Mouse (Mus musculus) intestine, embryonic 16.5 days (tissue): ENCODE measurements around the gene Efemp2. TPM values are rescaled to one million over a fixed set of nuclear protein-coding genes. Genes with fewer than 3 reads are reported as not detected.

Experiments
- ATAC-seq: fragments of 200-750 bp; cut with Nextera tagmentation; 2 replicates; pipeline ENCODE4 v1.8.0; 2017; ENCODE audit warnings: moderate TSS enrichment, moderate library complexity
- H3K27ac ChIP-seq: fragments of 300-500 bp; sonication (generic); 2 replicates; pipeline ENCODE4 v1.5.1; 2014; ENCODE audit warnings: mild to moderate bottlenecking, low read length
- H3K27me3 ChIP-seq: fragments of 300-500 bp; sonication (generic); replicated peaks from 2 replicates; pipeline ENCODE4 v1.6.1; 2014; ENCODE audit warnings: low read length, control low read depth, mixed read lengths; ENCODE audit not compliant: control insufficient read depth, insufficient read depth
- H3K36me3 ChIP-seq: fragments of 300-500 bp; sonication (generic); 2 replicates; pipeline ENCODE4 v1.6.1; 2014; ENCODE audit warnings: low read length, control low read depth; ENCODE audit not compliant: control insufficient read depth, insufficient read depth
- H3K4me1 ChIP-seq: fragments of 300-500 bp; sonication (generic); 2 replicates; pipeline ENCODE4 v1.6.1; 2014; ENCODE audit warnings: low read length, control low read depth, mixed read lengths; ENCODE audit not compliant: control insufficient read depth, insufficient read depth
- H3K4me2 ChIP-seq: fragments of 300-500 bp; sonication (generic); 2 replicates; pipeline ENCODE4 v1.6.1; 2014; ENCODE audit warnings: low read depth, low read length, control low read depth
- H3K4me3 ChIP-seq: fragments of 300-500 bp; sonication (generic); 2 replicates; pipeline ENCODE4 v1.5.1; 2014; ENCODE audit warnings: mild to moderate bottlenecking, low read length
- H3K9ac ChIP-seq: fragments of 300-500 bp; sonication (generic); 2 replicates; pipeline ENCODE4 v1.6.1; 2014; ENCODE audit warnings: low read depth, low read length
- H3K9me3 ChIP-seq: fragments of 300-500 bp; sonication (generic); 2 replicates; pipeline ENCODE4 v1.6.1; 2016; ENCODE audit warnings: low read length, control low read depth; ENCODE audit not compliant: control insufficient read depth
- WGBS: fragments of 180-500 bp; shearing (Covaris S2); extraction: QIAGEN DNeasy Blood & Tissue Kit; methylation state at CpG from one replicate; pipeline ENCODE4 v1.1.7; 2014; 5-methylcytosine and 5-hydroxymethylcytosine counted together
- polyA plus RNA-seq: library from polyadenylated mRNA; unstranded; fragments of >200 nt; fragmentation: Nextera tagmentation; extraction: Ambion mirVana; gene quantifications from 2 replicates; pipeline ENCODE4 v1.2.1, GENCODE M21; 2015

Gene Efemp2
- polyA plus RNA-seq, 1 experiment from 2014 or later, result 112 TPM

- Histone ChIP-seq H3K9me3 (no peaks in the 10 kb centered on the region), H3K4me1 (no peaks in the 10 kb centered on the region; the same call in 1 of the 2 replicates), H3K9ac (no peak overlapping the region), H3K27me3 (no peaks in the 10 kb centered on the region), H3K4me2 (no peak overlapping the region), H3K27ac (no peak overlapping the region), H3K36me3 (no peaks in the 10 kb centered on the region), H3K4me3 (no peak overlapping the region)
- ATAC-seq, result no peak
- WGBS, result 69% methylated on average over 5 of the region's 5 CpGs
Observed at GRCm38 (mm10) chr19:5525204-5525603, 51.5 kb downstream of the Efemp2 start.

- peak; percentile 99 for ATAC-seq
- H3K4me1 ChIP-seq, result no peaks in the 10 kb centered on the region; the same call in 1 of the 2 replicates
- H3K27me3 ChIP-seq, result no peaks in the 10 kb centered on the region
- no peaks in the 10 kb centered on the region for H3K9me3 ChIP-seq
- no peaks in the 10 kb centered on the region for H3K36me3 ChIP-seq
- H3K4me3 ChIP-seq, result peak overlapping the region; percentile 38
- 12% methylated on average over 20 of the region's 20 CpGs for WGBS
- H3K27ac ChIP-seq, result peak overlapping the region; percentile 96
- peak overlapping the region; percentile 58 for H3K9ac ChIP-seq
- H3K4me2 ChIP-seq, result peak overlapping the region; percentile 63
Observed at GRCm38 (mm10) chr19:5529325-5530137, 55.8 kb downstream of the Efemp2 start.

GRCm38 (mm10) chr19:5530138-5530524 lies 56.4 kb downstream of the Efemp2 start:
- H3K4me1 ChIP-seq, result no peaks in the 10 kb centered on the region; the same call in 1 of the 2 replicates
- 38% methylated on average over 7 of the region's 7 CpGs for WGBS
- H3K4me2 ChIP-seq, result peak overlapping the region; percentile 63; the same call in 1 of the 2 replicates
- peak overlapping the region; percentile 27; the same call in 1 of the 2 replicates for H3K9ac ChIP-seq
- ATAC-seq, result no peak; the same call in 1 of the 2 replicates
- no peaks in the 10 kb centered on the region for H3K36me3 ChIP-seq
- H3K27ac ChIP-seq, result peak overlapping the region; percentile 96
- peak overlapping the region; percentile 38 for H3K4me3 ChIP-seq
- no peaks in the 10 kb centered on the region for H3K9me3 ChIP-seq
- H3K27me3 ChIP-seq, result no peaks in the 10 kb centered on the region

Other genes starting within 250 kb of the Efemp2 start
- 11.4 and 13.8 TPM in 2 replicates for gene Pacs1, start 200.8 kb upstream of the Efemp2 start, polyA plus RNA-seq
- gene Sf3b2, start 178.5 kb upstream of the Efemp2 start, polyA plus RNA-seq, result 265 and 280 TPM in 2 replicates
- gene Gal3st3, start 175.6 kb upstream of the Efemp2 start, polyA plus RNA-seq, result 1.5 and 1.9 TPM in 2 replicates
- not detected in 2 replicates for gene Catsper1, start 138.2 kb upstream of the Efemp2 start, polyA plus RNA-seq
- 33.1 and 50.6 TPM in 2 replicates for gene Cst6, start 124.4 kb upstream of the Efemp2 start, polyA plus RNA-seq
- 60.1 and 62.7 TPM in 2 replicates for gene Eif1ad, start 107.2 kb upstream of the Efemp2 start, polyA plus RNA-seq
- gene Banf1, start 106.8 kb upstream of the Efemp2 start, polyA plus RNA-seq, result 421 and 489 TPM in 2 replicates
- gene Sart1, start 85.3 kb upstream of the Efemp2 start, polyA plus RNA-seq, result 60.2 and 65.6 TPM in 2 replicates
- gene Tsga10ip, start 71.4 kb upstream of the Efemp2 start, polyA plus RNA-seq, result 5.9 and 6.3 TPM in 2 replicates
- gene Drap1, start 49.0 kb upstream of the Efemp2 start, polyA plus RNA-seq, result 175 and 180 TPM in 2 replicates
- 10.2 and 16.8 TPM in 2 replicates for gene AI837181, start 48.8 kb upstream of the Efemp2 start, polyA plus RNA-seq
- gene Fosl1, start 26.4 kb upstream of the Efemp2 start, polyA plus RNA-seq, result not detected in 2 replicates
- 5.0 and 5.4 TPM in 2 replicates for gene Ccdc85b, start 16.1 kb upstream of the Efemp2 start, polyA plus RNA-seq
- 102 and 106 TPM in 2 replicates for gene Fibp, start 13.3 kb upstream of the Efemp2 start, polyA plus RNA-seq
- gene Ctsw, start 5.4 kb upstream of the Efemp2 start, polyA plus RNA-seq, result 1.7 and 2.8 TPM in 2 replicates
- gene Mus81, start 14.4 kb downstream of the Efemp2 start, polyA plus RNA-seq, result 32.7 and 36.5 TPM in 2 replicates
- gene Cfl1, start 16.5 kb downstream of the Efemp2 start, polyA plus RNA-seq, result 2,274 and 2,378 TPM in 2 replicates
- not detected in 2 replicates for gene 1700020D05Rik, start 29.8 kb downstream of the Efemp2 start, polyA plus RNA-seq
- gene Snx32, start 36.6 kb downstream of the Efemp2 start, polyA plus RNA-seq, result 6.9 and 7.4 TPM in 2 replicates
- 24.4 and 25.6 TPM in 2 replicates for gene Ovol1, start 86.7 kb downstream of the Efemp2 start, polyA plus RNA-seq
- 10.3 and 10.8 TPM in 2 replicates for gene Ap5b1, start 94.1 kb downstream of the Efemp2 start, polyA plus RNA-seq
- gene Rnaseh2c, start 127.9 kb downstream of the Efemp2 start, polyA plus RNA-seq, result 111 and 131 TPM in 2 replicates
- 40.2 and 40.9 TPM in 2 replicates for gene Kat5, start 136.3 kb downstream of the Efemp2 start, polyA plus RNA-seq
- 43.2 and 43.9 TPM in 2 replicates for gene Rela, start 163.5 kb downstream of the Efemp2 start, polyA plus RNA-seq
- gene Sipa1, start 189.8 kb downstream of the Efemp2 start, polyA plus RNA-seq, result 15.8 and 20.8 TPM in 2 replicates
- 28.7 and 33.7 TPM in 2 replicates for gene Map3k11, start 214.8 kb downstream of the Efemp2 start, polyA plus RNA-seq
- gene Pcnx3, start 215.0 kb downstream of the Efemp2 start, polyA plus RNA-seq, result 15.1 and 16.8 TPM in 2 replicates
- gene Kcnk7, start 230.4 kb downstream of the Efemp2 start, polyA plus RNA-seq, result 0.13 and 0.34 TPM in 2 replicates